Mouse (Mus musculus) stomach, postnatal 0 days (tissue): ENCODE measurements around the gene Hnrnpu.

Source experiments
- CTCF ChIP-seq: IDR thresholded peaks from 2 replicates; pipeline ENCODE4 v1.5.1; 2016; ENCODE audit warnings: antibody characterized with exemption, low read depth, mild to moderate bottlenecking, moderate library complexity
- EP300 ChIP-seq: optimal IDR thresholded peaks from 2 replicates; pipeline ENCODE3; 2016; ENCODE audit warnings: antibody characterized with exemption

DNA sequence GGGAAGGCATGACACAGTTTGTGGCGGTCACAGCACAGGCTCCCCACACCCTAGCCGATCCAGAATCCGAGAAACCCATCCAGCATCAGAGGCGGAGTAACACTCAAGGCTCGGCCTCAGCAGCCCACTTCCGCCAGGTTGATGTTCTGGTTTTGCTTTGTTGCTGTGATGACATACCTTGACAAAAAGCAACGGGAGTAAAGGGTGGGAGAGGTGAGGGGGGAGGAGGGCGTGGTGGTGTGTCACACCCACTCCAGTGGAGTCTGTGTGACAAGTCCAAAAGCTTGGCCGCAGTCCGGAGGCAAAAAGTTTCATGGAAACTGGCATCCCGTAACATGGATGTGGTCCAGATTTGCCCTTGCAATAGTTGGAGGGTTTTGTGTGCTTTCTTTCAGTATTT lies 22.7 kb upstream of the Hnrnpu start:
- TF ChIP-seq CTCF (no peak), EP300 (no peak)
